Mouse (Mus musculus): Measurements from ENCODE around the gene Clec10a.

Clec10a gene

GRCm38 (mm10) chr11:70219873-70220272, 63.9 kb downstream of the Clec10a start:
- DNase-seq: no peak

GRCm38 (mm10) chr11:70220323-70220722, 64.3 kb downstream of the Clec10a start:
- no peak for DNase-seq
